Mouse (Mus musculus): ENCODE measurements around the gene Olfr557. TPM values are rescaled to one million over a fixed set of nuclear protein-coding genes. Genes with fewer than 3 reads are reported as not detected.
A peak's percentile ranks its signal among the peaks of the same experiment; 100 is the strongest.

Olfr557 gene
- not detected in 2 replicates for polyA plus RNA-seq (2015; fragmentation: Nextera tagmentation; extraction: Ambion mirVana)

GRCm38 (mm10) chr7:102695358-102696125 lies at the start of gene Olfr557:
Gene Olfr557 (plus strand): TSS chr7:102695910.
- H3K27ac ChIP-seq = no peak within 1 kb of the TSS
- ATAC-seq (ENCODE audit: insufficient read depth, low FRiP score, low read depth) = no peak
- no peak within 1 kb of the TSS for H3K4me3 ChIP-seq (replicated peaks)
- H3K4me2 ChIP-seq = no peak within 1 kb of the TSS
- H3K36me3 ChIP-seq = no peaks in the 10 kb centered on the region
- H3K4me1 ChIP-seq = no peaks in the 10 kb centered on the region
- 75% methylated on average over 5 of the region's 5 CpGs for WGBS
- H3K27me3 ChIP-seq (replicated peaks) = no peaks in the 10 kb centered on the region
- H3K9me3 ChIP-seq = no peaks in the 10 kb centered on the region
- no peak within 1 kb of the TSS for H3K9ac ChIP-seq

GRCm38 (mm10) chr7:102658523-102658922 lies 37.2 kb upstream of the Olfr557 start, which contains the start of gene Olfr555:
Gene Olfr555 (plus strand): TSS chr7:102658823.
- no peaks in the 10 kb centered on the region for H3K4me1 ChIP-seq
- H3K4me2 ChIP-seq = no peak within 1 kb of the TSS
- no peak within 1 kb of the TSS for H3K9ac ChIP-seq
- H3K9me3 ChIP-seq = no peaks in the 10 kb centered on the region
- H3K27me3 ChIP-seq (replicated peaks) = no peaks in the 10 kb centered on the region
- no peak within 1 kb of the TSS for H3K4me3 ChIP-seq (replicated peaks)
- ATAC-seq (ENCODE audit: insufficient read depth, low FRiP score, low read depth) = no peak
- no peaks in the 10 kb centered on the region for H3K36me3 ChIP-seq
- WGBS = 95% methylated on average over 1 of the region's 1 CpGs
- H3K27ac ChIP-seq = no peak within 1 kb of the TSS

- no peak within 1 kb of the TSS for H3K27ac ChIP-seq
Measured at GRCm38 (mm10) chr7:102664599-102664998, 31.1 kb upstream of the Olfr557 start, which contains the start of gene Olfr556. Gene Olfr556 (plus strand): TSS chr7:102664899.

GRCm38 (mm10) chr7:102665378-102665777 lies 30.3 kb upstream of the Olfr557 start:
- ATAC-seq (ENCODE audit: insufficient read depth, low FRiP score, low read depth) = no peak
- no peak overlapping the region for H3K4me3 ChIP-seq (replicated peaks)
- no peak overlapping the region for H3K9ac ChIP-seq
- H3K9me3 ChIP-seq = no peaks in the 10 kb centered on the region
- no peaks in the 10 kb centered on the region for H3K27me3 ChIP-seq (replicated peaks)
- H3K27ac ChIP-seq = no peak overlapping the region
- no peaks in the 10 kb centered on the region for H3K4me1 ChIP-seq
- H3K36me3 ChIP-seq = no peaks in the 10 kb centered on the region
- WGBS = 26% methylated on average over 2 of the region's 2 CpGs
- H3K4me2 ChIP-seq = no peak overlapping the region

More at GRCm38 (mm10) chr7:102664599-102664998, 31.1 kb upstream of the Olfr557 start, which contains the start of gene Olfr556:
- ATAC-seq (ENCODE audit: insufficient read depth, low FRiP score, low read depth) = no peak
- 45% methylated on average over 3 of the region's 3 CpGs for WGBS
- no peaks in the 10 kb centered on the region for H3K36me3 ChIP-seq
- H3K27me3 ChIP-seq (replicated peaks) = no peaks in the 10 kb centered on the region
- no peak within 1 kb of the TSS for H3K4me3 ChIP-seq (replicated peaks)
- no peaks in the 10 kb centered on the region for H3K4me1 ChIP-seq
- H3K4me2 ChIP-seq = no peak within 1 kb of the TSS
- H3K9ac ChIP-seq = no peak within 1 kb of the TSS
- no peaks in the 10 kb centered on the region for H3K9me3 ChIP-seq

- Histone ChIP-seq H3K36me3 (no peaks in the 10 kb centered on the region), H3K4me3 (replicated peaks) (no peak overlapping the region), H3K9ac (no peak overlapping the region), H3K4me1 (no peaks in the 10 kb centered on the region), H3K27me3 (replicated peaks) (no peaks in the 10 kb centered on the region), H3K9me3 (no peaks in the 10 kb centered on the region), H3K4me2 (no peak overlapping the region), H3K27ac (no peak overlapping the region)
- WGBS = 78% methylated on average over 2 of the region's 2 CpGs
- no peak for ATAC-seq (ENCODE audit: insufficient read depth, low FRiP score, low read depth)
Measured at GRCm38 (mm10) chr7:102676225-102676624, 19.5 kb upstream of the Olfr557 start.

GRCm38 (mm10) chr7:102681916-102682315 lies 13.8 kb upstream of the Olfr557 start:
- Histone ChIP-seq H3K4me2 (no peak overlapping the region), H3K27ac (no peak overlapping the region), H3K9ac (no peak overlapping the region), H3K4me3 (replicated peaks) (no peak overlapping the region), H3K9me3 (no peaks in the 10 kb centered on the region), H3K27me3 (replicated peaks) (no peaks in the 10 kb centered on the region), H3K36me3 (no peaks in the 10 kb centered on the region), H3K4me1 (peaks cover 3% of the 10 kb centered on the region; the same call in 1 of the 2 replicates)
- 82% methylated on average over 1 of the region's 1 CpGs for WGBS
- ATAC-seq (ENCODE audit: insufficient read depth, low FRiP score, low read depth) = no peak

- Histone ChIP-seq H3K4me3 (replicated peaks) (peak within 1 kb of the TSS; percentile 72), H3K27ac (peak within 1 kb of the TSS; percentile 88), H3K4me1 (peaks cover 3% of the 10 kb centered on the region; the same call in 1 of the 2 replicates), H3K9ac (peak within 1 kb of the TSS; percentile 71), H3K36me3 (no peaks in the 10 kb centered on the region), H3K4me2 (peak within 1 kb of the TSS; percentile 72), H3K27me3 (replicated peaks) (no peaks in the 10 kb centered on the region), H3K9me3 (no peaks in the 10 kb centered on the region)
- under 1% methylated on average over 40 of the region's 40 CpGs for WGBS
- ATAC-seq (ENCODE audit: insufficient read depth, low FRiP score, low read depth) = peak; percentile 99
Measured at GRCm38 (mm10) chr7:102686944-102687501, 8.7 kb upstream of the Olfr557 start, which contains the start of gene Trim68. Gene Trim68 (minus strand): TSS chr7:102687327.

GRCm38 (mm10) chr7:102698461-102698860 lies 2.8 kb downstream of the Olfr557 start:
- WGBS = 88% methylated on average over 7 of the region's 7 CpGs
- no peak overlapping the region for H3K27ac ChIP-seq
- H3K4me3 ChIP-seq (replicated peaks) = no peak overlapping the region
- H3K4me2 ChIP-seq = no peak overlapping the region
- H3K9ac ChIP-seq = no peak overlapping the region
- no peaks in the 10 kb centered on the region for H3K9me3 ChIP-seq
- no peak for ATAC-seq (ENCODE audit: insufficient read depth, low FRiP score, low read depth)
- no peaks in the 10 kb centered on the region for H3K27me3 ChIP-seq (replicated peaks)
- H3K36me3 ChIP-seq = no peaks in the 10 kb centered on the region
- H3K4me1 ChIP-seq = no peaks in the 10 kb centered on the region

GRCm38 (mm10) chr7:102701915-102702314 lies 6.2 kb downstream of the Olfr557 start, which contains the start of gene Olfr558:
Gene Olfr558 (plus strand): TSS chr7:102702215.
- Histone ChIP-seq H3K36me3 (no peaks in the 10 kb centered on the region), H3K27ac (no peak within 1 kb of the TSS), H3K4me2 (no peak within 1 kb of the TSS), H3K27me3 (replicated peaks) (no peaks in the 10 kb centered on the region), H3K4me1 (no peaks in the 10 kb centered on the region), H3K9ac (no peak within 1 kb of the TSS), H3K4me3 (replicated peaks) (no peak within 1 kb of the TSS), H3K9me3 (no peaks in the 10 kb centered on the region)
- ATAC-seq (ENCODE audit: insufficient read depth, low FRiP score, low read depth) = no peak

- Histone ChIP-seq H3K4me1 (no peaks in the 10 kb centered on the region), H3K27me3 (replicated peaks) (no peaks in the 10 kb centered on the region), H3K4me2 (no peak within 1 kb of the TSS), H3K9ac (no peak within 1 kb of the TSS), H3K9me3 (no peaks in the 10 kb centered on the region), H3K36me3 (no peaks in the 10 kb centered on the region), H3K4me3 (replicated peaks) (no peak within 1 kb of the TSS), H3K27ac (no peak within 1 kb of the TSS)
- WGBS = 52% methylated on average over 1 of the region's 1 CpGs
- no peak for ATAC-seq (ENCODE audit: insufficient read depth, low FRiP score, low read depth)
Measured at GRCm38 (mm10) chr7:102718970-102719369, 23.3 kb downstream of the Olfr557 start, which contains the start of gene Olfr33. Gene Olfr33 (minus strand): TSS chr7:102719070.

- H3K36me3 ChIP-seq = no peaks in the 10 kb centered on the region
- H3K9me3 ChIP-seq = no peaks in the 10 kb centered on the region
- no peak for ATAC-seq (ENCODE audit: insufficient read depth, low FRiP score, low read depth)
- H3K4me1 ChIP-seq = no peaks in the 10 kb centered on the region
- H3K4me3 ChIP-seq (replicated peaks) = no peak within 1 kb of the TSS
- H3K4me2 ChIP-seq = no peak within 1 kb of the TSS
- no peak within 1 kb of the TSS for H3K9ac ChIP-seq
- H3K27me3 ChIP-seq (replicated peaks) = no peaks in the 10 kb centered on the region
- no peak within 1 kb of the TSS for H3K27ac ChIP-seq
Measured at GRCm38 (mm10) chr7:102727391-102727790, 31.7 kb downstream of the Olfr557 start, which contains the start of gene Olfr559. Gene Olfr559 (minus strand): TSS chr7:102727491.

- Histone ChIP-seq H3K4me1 (no peaks in the 10 kb centered on the region), H3K9me3 (no peaks in the 10 kb centered on the region), H3K9ac (no peak overlapping the region), H3K4me3 (replicated peaks) (no peak overlapping the region), H3K27ac (no peak overlapping the region), H3K36me3 (no peaks in the 10 kb centered on the region), H3K4me2 (no peak overlapping the region), H3K27me3 (replicated peaks) (no peaks in the 10 kb centered on the region)
- WGBS = 14% methylated on average over 1 of the region's 1 CpGs
- ATAC-seq (ENCODE audit: insufficient read depth, low FRiP score, low read depth) = peak; percentile 43; the same call in 1 of the 2 replicates
Measured at GRCm38 (mm10) chr7:102733793-102734192, 38.1 kb downstream of the Olfr557 start.

Measured in stomach, embryonic 15.5 days (tissue).